Mouse (Mus musculus) olfactory bulb, adult 2 months (tissue): ENCODE results near the gene Gm13271. TPM values are rescaled to one million over a fixed set of nuclear protein-coding genes. Genes with fewer than 3 reads are reported as not detected.
"Not testable (repeated sequence)": the region's sequence is repeated elsewhere in the genome, so short reads cannot be mapped to it uniquely, and the experiment has no call there.

ENCODE experiments used
- H3K27ac ChIP-seq: fragments of 200-500 bp; 2 replicates; pipeline ENCODE4 v1.5.1; 2012; ENCODE audit warnings: low read depth, low read length; ENCODE audit not compliant: insufficient read depth
- H3K4me1 ChIP-seq: fragments of 200-500 bp; 2 replicates; pipeline ENCODE4 v1.6.1; 2012; ENCODE audit warnings: low read length; ENCODE audit not compliant: control insufficient read depth, insufficient read depth
- H3K4me3 ChIP-seq: fragments of 200-500 bp; 2 replicates; pipeline ENCODE4 v1.5.1; 2012; ENCODE audit warnings: mild to moderate bottlenecking, low read depth, low read length, moderate library complexity; ENCODE audit not compliant: insufficient read depth
- CTCF ChIP-seq: fragments of 200-500 bp; IDR thresholded peaks from 2 replicates; pipeline ENCODE4 v1.5.1; 2012; ENCODE audit warnings: low read depth, mild to moderate bottlenecking, low read length, moderate library complexity; ENCODE audit not compliant: insufficient read depth
- POLR2A ChIP-seq: fragments of 200-500 bp; IDR thresholded peaks from 2 replicates; pipeline ENCODE4 v1.6.1; 2012; ENCODE audit warnings: mild to moderate bottlenecking, low read depth, low read length, moderate library complexity; ENCODE audit not compliant: insufficient read depth
- whole genome bisulfite sequencing: fragments of 180-500 bp; shearing (Covaris S2); methylation state at CpG from one replicate; pipeline ENCODE4 v1.1.7; 2018; 5-methylcytosine and 5-hydroxymethylcytosine counted together
- polyA plus RNA-seq: library from polyadenylated mRNA; stranded (reverse); fragments of >200 nt; gene quantifications from 2 replicates; pipeline ENCODE4 v1.2.4, GENCODE M21; 2012; ENCODE audit warnings: low replicate concordance; ENCODE audit not compliant: missing spikeins, insufficient read depth, insufficient read length

Gene Gm13271
- polyA plus RNA-seq, 1 experiment, result not detected

- Histone ChIP-seq H3K27ac (no peak overlapping the region), H3K4me1 (no peaks in the 10 kb centered on the region), H3K4me3 (no peak overlapping the region)
- WGBS, result 83% methylated on average over 6 of the region's 6 CpGs
- no peak for TF ChIP-seq POLR2A
- TF ChIP-seq CTCF, result no peak
Observed at GRCm38 (mm10) chr4:88726727-88727126, 27.9 kb upstream of the Gm13271 start.

- WGBS, result 5% methylated on average over 1 of the region's 1 CpGs
- H3K27ac ChIP-seq, result no peak overlapping the region
Observed at GRCm38 (mm10) chr4:88727324-88727723, 27.3 kb upstream of the Gm13271 start.

GRCm38 (mm10) chr4:88738480-88738879, 16.2 kb upstream of the Gm13271 start:
- no peak overlapping the region for H3K27ac ChIP-seq
- no peak overlapping the region for H3K4me3 ChIP-seq
- 3% methylated on average over 2 of the region's 2 CpGs for WGBS
- H3K4me1 ChIP-seq, result no peaks in the 10 kb centered on the region
- TF ChIP-seq POLR2A (no peak), CTCF (peak; percentile 77; the same call in 1 of the 2 replicates)

More at GRCm38 (mm10) chr4:88727324-88727723, 27.3 kb upstream of the Gm13271 start:
- TF ChIP-seq CTCF, result no peak
- TF ChIP-seq POLR2A, result no peak
- Histone ChIP-seq H3K4me3 (no peak overlapping the region), H3K4me1 (no peaks in the 10 kb centered on the region)

GRCm38 (mm10) chr4:88739036-88739435, 15.6 kb upstream of the Gm13271 start:
- no peak overlapping the region for H3K4me3 ChIP-seq
- 89% methylated on average over 6 of the region's 6 CpGs for WGBS
- no peak for TF ChIP-seq POLR2A
- no peak for TF ChIP-seq CTCF
- no peaks in the 10 kb centered on the region for H3K4me1 ChIP-seq
- no peak overlapping the region for H3K27ac ChIP-seq

GRCm38 (mm10) chr4:88741426-88741825, 13.2 kb upstream of the Gm13271 start:
- 94% methylated on average over 4 of the region's 4 CpGs for WGBS
- Histone ChIP-seq H3K4me1 (no peaks in the 10 kb centered on the region), H3K4me3 (no peak overlapping the region), H3K27ac (no peak overlapping the region)
- TF ChIP-seq POLR2A (no peak), CTCF (no peak)

- WGBS, result 76% methylated on average over 7 of the region's 7 CpGs
- no peak overlapping the region for H3K27ac ChIP-seq
- no peak overlapping the region for H3K4me3 ChIP-seq
- TF ChIP-seq CTCF (no peak), POLR2A (no peak)
- no peaks in the 10 kb centered on the region for H3K4me1 ChIP-seq
Observed at GRCm38 (mm10) chr4:88742771-88743371, 11.8 kb upstream of the Gm13271 start.

- H3K4me3 ChIP-seq, result no peak overlapping the region
- H3K4me1 ChIP-seq, result no peaks in the 10 kb centered on the region
- WGBS, result 61% methylated on average over 3 of the region's 3 CpGs
- TF ChIP-seq CTCF (no peak), POLR2A (no peak)
- no peak overlapping the region for H3K27ac ChIP-seq
Observed at GRCm38 (mm10) chr4:88744207-88744606, 10.5 kb upstream of the Gm13271 start.

- H3K27ac ChIP-seq, result no peak overlapping the region
- no peaks in the 10 kb centered on the region for H3K4me1 ChIP-seq
- WGBS, result 74% methylated on average over 6 of the region's 6 CpGs
- TF ChIP-seq CTCF (no peak), POLR2A (no peak)
- H3K4me3 ChIP-seq, result no peak overlapping the region
Observed at GRCm38 (mm10) chr4:88749926-88750325, 4.7 kb upstream of the Gm13271 start.

- H3K4me3 ChIP-seq, result peak overlapping the region; percentile 43
- not testable (repeated sequence) for H3K4me1 ChIP-seq
- H3K27ac ChIP-seq, result peak overlapping the region; percentile 4; the same call in 1 of the 2 replicates
- 10% methylated on average over 29 of the region's 31 CpGs for WGBS
Observed at GRCm38 (mm10) chr4:88756581-88757513, 2.2 kb downstream of the Gm13271 start.
